Mouse (Mus musculus) ovary, adult 18-20 months (tissue): ENCODE results near the gene Galnt9.

ENCODE experiments used
- DNase-seq: peaks from one replicate; pipeline ENCODE4 v3.0.0; 2022; ENCODE audit warnings: low spot score, mixed read lengths

Galnt9 gene

GRCm38 (mm10) chr5:110629525-110630120, 85.5 kb downstream of the Galnt9 start:
- peak; percentile 68 for DNase-seq

- DNase-seq, result no peak
These were observed 92.0 kb downstream of the Galnt9 start for GRCm38 (mm10) chr5:110635951-110636707.

- DNase-seq, result no peak
These were observed 94.3 kb downstream of the Galnt9 start for GRCm38 (mm10) chr5:110638306-110639074.

GRCm38 (mm10) chr5:110639459-110639858, 95.3 kb downstream of the Galnt9 start:
- peak; percentile 21 for DNase-seq

- DNase-seq, result no peak
These were observed 102.2 kb downstream of the Galnt9 start for GRCm38 (mm10) chr5:110646377-110646776.

- DNase-seq, result peak; percentile 84
These were observed 108.8 kb downstream of the Galnt9 start, which contains the start of the genes Noc4l and Ddx51 for GRCm38 (mm10) chr5:110652719-110653648. Gene Noc4l, minus strand, starts transcription at chr5:110653417. Gene Ddx51, plus strand, starts transcription at chr5:110653451.

- DNase-seq, result no peak
These were observed 109.5 kb downstream of the Galnt9 start for GRCm38 (mm10) chr5:110653686-110654085.

- no peak for DNase-seq
These were observed 115.5 kb downstream of the Galnt9 start for GRCm38 (mm10) chr5:110659682-110660081.

- no peak for DNase-seq
These were observed 119.9 kb downstream of the Galnt9 start for GRCm38 (mm10) chr5:110664041-110664440.

GRCm38 (mm10) chr5:110664750-110665269, 120.7 kb downstream of the Galnt9 start:
- no peak for DNase-seq

- DNase-seq, result no peak
These were observed 121.4 kb downstream of the Galnt9 start for GRCm38 (mm10) chr5:110665486-110666121.
